20 mouse cellular contexts compared by ENCODE assay signal in the genomic region with DNA sequence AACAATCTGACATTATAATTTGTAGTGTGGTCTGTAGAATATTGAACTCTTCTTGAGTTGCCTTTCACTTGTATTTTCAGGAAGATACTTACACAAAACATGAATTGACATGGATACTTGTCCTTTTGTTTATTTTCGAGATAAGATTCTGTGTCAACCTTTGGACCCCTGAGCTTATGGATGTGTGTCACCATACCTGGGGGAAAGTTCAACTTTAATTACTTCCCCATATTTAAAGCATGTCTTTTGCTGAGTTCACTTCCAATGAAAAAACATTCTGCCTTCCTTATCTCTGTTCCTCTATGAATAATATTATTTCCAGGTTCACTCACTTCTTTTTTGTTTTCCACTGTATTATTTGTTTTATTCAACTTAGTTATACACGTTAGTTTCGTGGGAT.
DNase-seq lines count a peak whose midpoint lies in the region; ATAC-seq and TF ChIP-seq lines count a peak whose summit lies in the region.
"Had no signal": no experiment of that assay in that cellular context is flagged by ENCODE, and none has a peak within 500 bp of the region (broad histone marks: within the 10 kb centered on the region; RNA-seq: fewer than 3 reads in every experiment).

No protein-coding gene starts in this region.

- no peak for TF ChIP-seq EP300 in stomach, postnatal 0 days (optimal IDR thresholded peaks at IDR 0.05)

- no peaks in the 10 kb centered on the region for H3K9me3 ChIP-seq in intestine, embryonic 15.5 days
- no peaks in the 10 kb centered on the region for H3K9me3 ChIP-seq in intestine, postnatal 0 days (ENCODE audit: control insufficient read depth)
- H3K9me3 ChIP-seq in forebrain, embryonic 16.5 days (ENCODE audit: control insufficient read depth, low read length), result no peaks in the 10 kb centered on the region
- H3K9me3 ChIP-seq in stomach, postnatal 0 days (ENCODE audit: control insufficient read depth, low read length), result no peaks in the 10 kb centered on the region
- H3K9me3 ChIP-seq: embryonic facial prominence, embryonic 13.5 days; embryonic facial prominence, embryonic 15.5 days; forebrain, embryonic 13.5 days; forebrain, embryonic 15.5 days had no signal

- H3K36me3 ChIP-seq in intestine, embryonic 15.5 days, result no peaks in the 10 kb centered on the region
- no peaks in the 10 kb centered on the region for H3K36me3 ChIP-seq in intestine, postnatal 0 days (ENCODE audit: control insufficient read depth, insufficient read depth)
- no peaks in the 10 kb centered on the region for H3K36me3 ChIP-seq in forebrain, embryonic 16.5 days (ENCODE audit: control insufficient read depth, insufficient read depth)
- H3K36me3 ChIP-seq in stomach, postnatal 0 days (ENCODE audit: control insufficient read depth, insufficient read depth, low read length), result no peaks in the 10 kb centered on the region
- H3K36me3 ChIP-seq: embryonic facial prominence, embryonic 13.5 days; embryonic facial prominence, embryonic 15.5 days; forebrain, embryonic 15.5 days had no signal

- H3K4me2 ChIP-seq in intestine, embryonic 15.5 days (replicated peaks), result no peak overlapping the region
- no peak overlapping the region for H3K4me2 ChIP-seq in intestine, postnatal 0 days (replicated peaks; ENCODE audit: low read depth)
- no peak overlapping the region for H3K4me2 ChIP-seq in forebrain, embryonic 16.5 days (ENCODE audit: low read length)
- no peak overlapping the region for H3K4me2 ChIP-seq in stomach, postnatal 0 days (replicated peaks; ENCODE audit: low read depth)
- H3K4me2 ChIP-seq: embryonic facial prominence, embryonic 13.5 days; embryonic facial prominence, embryonic 15.5 days; forebrain, embryonic 13.5 days; forebrain, embryonic 15.5 days had no signal

- intact Hi-C loops in left cerebral cortex, postnatal 14 days (cut with DNase I), result no loop called here

- no peak for TF ChIP-seq CTCF in intestine, postnatal 0 days (IDR thresholded peaks at IDR 0.05; ENCODE audit: low read depth)
- no peak for TF ChIP-seq CTCF in stomach, postnatal 0 days (IDR thresholded peaks at IDR 0.05; ENCODE audit: low read depth)

- no peak overlapping the region for H3K4me3 ChIP-seq in intestine, embryonic 15.5 days (replicated peaks)
- no peak overlapping the region for H3K4me3 ChIP-seq in intestine, postnatal 0 days (ENCODE audit: low read depth, low read length)
- H3K4me3 ChIP-seq in forebrain, embryonic 16.5 days (replicated peaks; ENCODE audit: low read length), result no peak overlapping the region
- H3K4me3 ChIP-seq in stomach, postnatal 0 days (ENCODE audit: low read depth, low read length), result no peak overlapping the region
- H3K4me3 ChIP-seq: embryonic facial prominence, embryonic 13.5 days; embryonic facial prominence, embryonic 15.5 days; erythroblast, embryonic 14.5 days; forebrain, embryonic 13.5 days; forebrain, embryonic 15.5 days had no signal

- no peaks in the 10 kb centered on the region for H3K27me3 ChIP-seq in intestine, embryonic 15.5 days (replicated peaks)
- no peaks in the 10 kb centered on the region for H3K27me3 ChIP-seq in intestine, postnatal 0 days (replicated peaks; ENCODE audit: control insufficient read depth, insufficient read depth, low read length)
- H3K27me3 ChIP-seq in forebrain, embryonic 16.5 days (replicated peaks; ENCODE audit: control insufficient read depth, insufficient read depth, low read length), result no peaks in the 10 kb centered on the region
- H3K27me3 ChIP-seq in stomach, postnatal 0 days (ENCODE audit: control insufficient read depth, insufficient read depth, low read length), result no peaks in the 10 kb centered on the region
- H3K27me3 ChIP-seq: embryonic facial prominence, embryonic 13.5 days; embryonic facial prominence, embryonic 15.5 days; forebrain, embryonic 13.5 days; forebrain, embryonic 15.5 days had no signal

- no peak overlapping the region for H3K27ac ChIP-seq in intestine, embryonic 15.5 days
- H3K27ac ChIP-seq in intestine, postnatal 0 days (ENCODE audit: low read depth, low read length), result no peak overlapping the region
- no peak overlapping the region for H3K27ac ChIP-seq in forebrain, embryonic 16.5 days (ENCODE audit: low read length)
- H3K27ac ChIP-seq in stomach, postnatal 0 days (replicated peaks), result no peak overlapping the region
- H3K27ac ChIP-seq: embryonic facial prominence, embryonic 13.5 days; embryonic facial prominence, embryonic 15.5 days; forebrain, embryonic 13.5 days; forebrain, embryonic 15.5 days had no signal

- H3K4me1 ChIP-seq in intestine, embryonic 15.5 days (replicated peaks), result no peaks in the 10 kb centered on the region
- no peaks in the 10 kb centered on the region for H3K4me1 ChIP-seq in intestine, postnatal 0 days (replicated peaks; ENCODE audit: control insufficient read depth, insufficient read depth, low read length)
- no peaks in the 10 kb centered on the region for H3K4me1 ChIP-seq in forebrain, embryonic 16.5 days (replicated peaks; ENCODE audit: control insufficient read depth, insufficient read depth, low read length)
- H3K4me1 ChIP-seq in stomach, postnatal 0 days (replicated peaks; ENCODE audit: control insufficient read depth, insufficient read depth), result no peaks in the 10 kb centered on the region
- H3K4me1 ChIP-seq: embryonic facial prominence, embryonic 15.5 days; forebrain, embryonic 13.5 days; forebrain, embryonic 15.5 days had no signal

- ATAC-seq in intestine, embryonic 15.5 days, result peak; percentile 91
- ATAC-seq in intestine, postnatal 0 days, result peak; percentile 97
- ATAC-seq in forebrain, embryonic 16.5 days, result no peak
- ATAC-seq in stomach, postnatal 0 days (ENCODE audit: low FRiP score, low TSS enrichment), result no peak
- ATAC-seq: forebrain, embryonic 13.5 days; forebrain, embryonic 15.5 days had no signal

- WGBS in intestine, embryonic 15.5 days, result 69% methylated on average over 3 of the region's 3 CpGs
- 44% methylated on average over 3 of the region's 3 CpGs for WGBS in intestine, postnatal 0 days
- WGBS in forebrain, embryonic 16.5 days, result 88% methylated on average over 3 of the region's 3 CpGs
- WGBS in stomach, postnatal 0 days, result 71% methylated on average over 3 of the region's 3 CpGs

- DNase-seq in left cerebral cortex, postnatal 14 days (ENCODE audit: low spot score in 2 of 2), result no peak
- no peak for DNase-seq in stomach, postnatal 0 days (ENCODE audit: low spot score)
- DNase-seq: adrenal gland, adult 2 months; adrenal gland, postnatal 10 days; adrenal gland, postnatal 25 days; cerebellum, adult 11 months; cerebellum, adult 18-20 months; cerebellum, adult 8-10 months; cerebellum, adult 9-11 months; cerebellum, postnatal 14 days; cerebellum, postnatal 36 days; embryo, embryonic 11 days had no signal

- no peak overlapping the region for H3K9ac ChIP-seq in intestine, embryonic 15.5 days
- no peak overlapping the region for H3K9ac ChIP-seq in intestine, postnatal 0 days (ENCODE audit: low read depth, low read length)
- H3K9ac ChIP-seq in forebrain, embryonic 16.5 days (replicated peaks; ENCODE audit: low read depth, low read length), result no peak overlapping the region
- no peak overlapping the region for H3K9ac ChIP-seq in stomach, postnatal 0 days (ENCODE audit: low read length)
- H3K9ac ChIP-seq: embryonic facial prominence, embryonic 13.5 days; embryonic facial prominence, embryonic 15.5 days; forebrain, embryonic 13.5 days; forebrain, embryonic 15.5 days had no signal

Comparison
In these comparisons a context has a peak if more than half of its experiments do, and no peak if none do; other contexts are left out.
1. ATAC-seq: peak in intestine, embryonic 15.5 days (single experiment) and intestine, postnatal 0 days (single experiment); none in forebrain, embryonic 16.5 days (single experiment) and stomach, postnatal 0 days (single experiment).